Mouse (Mus musculus) liver, embryonic 16.5 days (tissue): ENCODE results near the gene Hmgb2. TPM values are rescaled to one million over a fixed set of nuclear protein-coding genes. Genes with fewer than 3 reads are reported as not detected.

Experiments used
- ATAC-seq: fragments of 200-750 bp; cut with Nextera tagmentation; 2 replicates; pipeline ENCODE4 v1.8.0; 2017; ENCODE audit warnings: low read depth, mild to moderate bottlenecking, moderate number of reproducible peaks, moderate library complexity
- H3K27ac ChIP-seq: fragments of 300-500 bp; sonication (generic); 2 replicates; pipeline ENCODE4 v1.5.1; 2014; ENCODE audit warnings: mild to moderate bottlenecking, low read length
- H3K27me3 ChIP-seq: fragments of 300-500 bp; sonication (generic); 2 replicates; pipeline ENCODE4 v1.6.1; 2014; ENCODE audit warnings: low read depth, low read length, mixed read lengths; ENCODE audit not compliant: control insufficient read depth, insufficient read depth
- H3K36me3 ChIP-seq: fragments of 300-500 bp; sonication (generic); 2 replicates; pipeline ENCODE4 v1.6.1; 2014; ENCODE audit warnings: mild to moderate bottlenecking; ENCODE audit not compliant: control insufficient read depth, insufficient read depth
- H3K4me1 ChIP-seq: fragments of 300-500 bp; sonication (generic); 2 replicates; pipeline ENCODE4 v1.6.1; 2014; ENCODE audit warnings: low read depth, low read length, mixed read lengths; ENCODE audit not compliant: control insufficient read depth
- H3K4me2 ChIP-seq: fragments of 300-500 bp; sonication (generic); 2 replicates; pipeline ENCODE4 v1.6.1; 2014; ENCODE audit warnings: low read depth, low read length, mixed read lengths
- H3K4me3 ChIP-seq: fragments of 300-500 bp; sonication (generic); 2 replicates; pipeline ENCODE4 v1.5.1; 2014; ENCODE audit warnings: low read depth, mild to moderate bottlenecking, low read length
- H3K9ac ChIP-seq: fragments of 300-500 bp; sonication (generic); 2 replicates; pipeline ENCODE4 v1.6.1; 2014; ENCODE audit warnings: low read depth, low read length
- H3K9me3 ChIP-seq: fragments of 300-500 bp; sonication (generic); replicated peaks from 2 replicates; pipeline ENCODE4 v1.6.1; 2016; ENCODE audit warnings: low read length; ENCODE audit not compliant: control insufficient read depth
- WGBS: fragments of 180-500 bp; shearing (Covaris S2); extraction: QIAGEN DNeasy Blood & Tissue Kit; methylation state at CpG from one replicate; pipeline ENCODE4 v1.1.7; 2014; ENCODE audit not compliant: insufficient replicate concordance; 5-methylcytosine and 5-hydroxymethylcytosine counted together
- polyA plus RNA-seq: library from polyadenylated mRNA; unstranded; fragments of >200 nt; fragmentation: Nextera tagmentation; extraction: Ambion mirVana; gene quantifications from 2 replicates; pipeline ENCODE4 v1.2.1, GENCODE M21; 2015

Hmgb2 gene
- polyA plus RNA-seq, 1 experiment from 2014 or later, result 226 TPM

- Histone ChIP-seq H3K4me1 (no peaks in the 10 kb centered on the region), H3K36me3 (no peaks in the 10 kb centered on the region; the same call in 1 of the 2 replicates), H3K9me3 (no peaks in the 10 kb centered on the region), H3K27me3 (no peaks in the 10 kb centered on the region), H3K4me2 (no peak overlapping the region), H3K27ac (no peak overlapping the region), H3K9ac (no peak overlapping the region), H3K4me3 (no peak overlapping the region)
- no peak for ATAC-seq
- WGBS, result 75% methylated on average over 7 of the region's 7 CpGs
These were observed 26.9 kb downstream of the Hmgb2 start for GRCm38 (mm10) chr8:57538601-57539000.

DNA sequence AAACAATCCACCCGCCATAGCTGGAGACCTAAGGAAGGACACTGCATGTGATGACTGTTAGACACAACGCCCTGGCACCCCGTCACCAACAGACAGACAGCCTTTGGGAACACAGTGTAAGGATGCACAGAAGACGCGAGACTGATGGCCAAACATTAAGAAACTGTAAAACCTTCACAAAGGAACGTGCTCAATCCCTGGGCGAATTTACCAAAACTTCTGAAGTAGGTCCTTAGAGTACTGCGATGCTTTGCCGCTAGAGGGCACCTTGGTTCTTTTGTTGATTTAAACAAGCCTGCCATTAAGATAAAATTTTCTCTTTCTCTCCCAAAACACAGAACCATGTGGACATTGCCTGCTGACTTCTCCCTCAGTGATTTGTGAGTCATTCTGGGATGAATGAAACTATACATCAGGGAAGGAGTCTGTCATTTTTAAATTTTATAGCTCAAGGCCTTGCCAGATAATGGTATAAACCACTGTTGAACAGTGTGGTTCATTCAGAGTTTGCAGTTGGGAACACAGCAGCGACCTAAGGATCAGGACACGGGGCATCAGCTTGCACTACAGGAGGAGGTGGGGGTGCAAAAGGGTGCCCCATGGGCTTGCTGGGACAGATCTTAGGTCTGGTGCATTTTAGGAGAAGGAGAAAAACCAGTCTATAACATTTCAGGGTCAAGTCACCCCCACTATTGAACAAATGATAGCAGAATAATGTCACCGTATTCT is 28.6 kb downstream of the Hmgb2 start:
- 41% methylated on average over 12 of the region's 12 CpGs for WGBS
- ATAC-seq, result no peak
- Histone ChIP-seq H3K9ac (no peak overlapping the region), H3K27ac (no peak overlapping the region), H3K27me3 (no peaks in the 10 kb centered on the region), H3K36me3 (no peaks in the 10 kb centered on the region; the same call in 1 of the 2 replicates), H3K4me3 (no peak overlapping the region), H3K4me1 (no peaks in the 10 kb centered on the region), H3K4me2 (no peak overlapping the region), H3K9me3 (no peaks in the 10 kb centered on the region)

- H3K9ac ChIP-seq, result no peak overlapping the region
- H3K4me2 ChIP-seq, result no peak overlapping the region
- H3K36me3 ChIP-seq, result no peaks in the 10 kb centered on the region; the same call in 1 of the 2 replicates
- ATAC-seq, result no peak
- 82% methylated on average over 11 of the region's 11 CpGs for WGBS
- H3K4me3 ChIP-seq, result no peak overlapping the region
- no peaks in the 10 kb centered on the region for H3K4me1 ChIP-seq
- no peaks in the 10 kb centered on the region for H3K9me3 ChIP-seq
- H3K27ac ChIP-seq, result no peak overlapping the region
- no peaks in the 10 kb centered on the region for H3K27me3 ChIP-seq
These were observed 29.2 kb downstream of the Hmgb2 start for GRCm38 (mm10) chr8:57540951-57541350.

GRCm38 (mm10) chr8:57541405-57541804 is 29.7 kb downstream of the Hmgb2 start:
- Histone ChIP-seq H3K9ac (no peak overlapping the region), H3K4me3 (no peak overlapping the region), H3K27me3 (no peaks in the 10 kb centered on the region), H3K4me2 (no peak overlapping the region), H3K4me1 (no peaks in the 10 kb centered on the region), H3K36me3 (no peaks in the 10 kb centered on the region), H3K9me3 (no peaks in the 10 kb centered on the region), H3K27ac (no peak overlapping the region)
- no peak for ATAC-seq
- 66% methylated on average over 9 of the region's 9 CpGs for WGBS

DNA sequence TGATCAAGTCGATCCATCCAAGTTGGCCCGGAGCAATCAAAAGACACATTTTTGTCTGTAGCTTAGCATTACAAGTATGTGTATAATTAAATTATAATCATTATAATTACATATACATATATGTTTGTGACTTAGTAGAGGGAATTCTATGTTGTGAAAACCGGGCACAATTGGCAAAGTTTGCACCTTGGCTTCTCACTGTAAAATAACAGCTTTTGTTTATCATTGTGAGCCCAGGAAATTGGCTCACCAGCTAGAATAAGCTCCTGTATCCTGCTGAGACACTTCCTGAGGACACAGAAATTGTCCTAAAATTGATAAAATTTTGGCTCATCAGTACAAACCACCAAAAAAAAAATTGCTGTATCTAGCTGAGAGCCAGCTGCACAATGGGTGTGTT is 34.7 kb downstream of the Hmgb2 start:
- no peak overlapping the region for H3K27ac ChIP-seq
- no peak for ATAC-seq
- no peaks in the 10 kb centered on the region for H3K9me3 ChIP-seq
- H3K9ac ChIP-seq, result no peak overlapping the region
- no peaks in the 10 kb centered on the region for H3K4me1 ChIP-seq
- H3K27me3 ChIP-seq, result no peaks in the 10 kb centered on the region
- H3K4me2 ChIP-seq, result no peak overlapping the region
- H3K36me3 ChIP-seq, result no peaks in the 10 kb centered on the region
- WGBS, result 72% methylated on average over 3 of the region's 3 CpGs
- no peak overlapping the region for H3K4me3 ChIP-seq

GRCm38 (mm10) chr8:57546834-57547233 is 35.1 kb downstream of the Hmgb2 start:
- ATAC-seq, result no peak
- Histone ChIP-seq H3K27me3 (no peaks in the 10 kb centered on the region), H3K36me3 (no peaks in the 10 kb centered on the region), H3K4me3 (no peak overlapping the region), H3K9ac (no peak overlapping the region), H3K9me3 (no peaks in the 10 kb centered on the region), H3K4me2 (no peak overlapping the region), H3K27ac (no peak overlapping the region), H3K4me1 (no peaks in the 10 kb centered on the region)
- 72% methylated on average over 3 of the region's 3 CpGs for WGBS

- no peaks in the 10 kb centered on the region for H3K27me3 ChIP-seq
- WGBS, result 82% methylated on average over 12 of the region's 12 CpGs
- no peaks in the 10 kb centered on the region for H3K4me1 ChIP-seq
- no peaks in the 10 kb centered on the region for H3K36me3 ChIP-seq
- no peak overlapping the region for H3K4me3 ChIP-seq
- H3K27ac ChIP-seq, result no peak overlapping the region
- no peak overlapping the region for H3K4me2 ChIP-seq
- no peaks in the 10 kb centered on the region for H3K9me3 ChIP-seq
- H3K9ac ChIP-seq, result no peak overlapping the region
- ATAC-seq, result no peak
These were observed 35.9 kb downstream of the Hmgb2 start for GRCm38 (mm10) chr8:57547581-57547980.

DNA sequence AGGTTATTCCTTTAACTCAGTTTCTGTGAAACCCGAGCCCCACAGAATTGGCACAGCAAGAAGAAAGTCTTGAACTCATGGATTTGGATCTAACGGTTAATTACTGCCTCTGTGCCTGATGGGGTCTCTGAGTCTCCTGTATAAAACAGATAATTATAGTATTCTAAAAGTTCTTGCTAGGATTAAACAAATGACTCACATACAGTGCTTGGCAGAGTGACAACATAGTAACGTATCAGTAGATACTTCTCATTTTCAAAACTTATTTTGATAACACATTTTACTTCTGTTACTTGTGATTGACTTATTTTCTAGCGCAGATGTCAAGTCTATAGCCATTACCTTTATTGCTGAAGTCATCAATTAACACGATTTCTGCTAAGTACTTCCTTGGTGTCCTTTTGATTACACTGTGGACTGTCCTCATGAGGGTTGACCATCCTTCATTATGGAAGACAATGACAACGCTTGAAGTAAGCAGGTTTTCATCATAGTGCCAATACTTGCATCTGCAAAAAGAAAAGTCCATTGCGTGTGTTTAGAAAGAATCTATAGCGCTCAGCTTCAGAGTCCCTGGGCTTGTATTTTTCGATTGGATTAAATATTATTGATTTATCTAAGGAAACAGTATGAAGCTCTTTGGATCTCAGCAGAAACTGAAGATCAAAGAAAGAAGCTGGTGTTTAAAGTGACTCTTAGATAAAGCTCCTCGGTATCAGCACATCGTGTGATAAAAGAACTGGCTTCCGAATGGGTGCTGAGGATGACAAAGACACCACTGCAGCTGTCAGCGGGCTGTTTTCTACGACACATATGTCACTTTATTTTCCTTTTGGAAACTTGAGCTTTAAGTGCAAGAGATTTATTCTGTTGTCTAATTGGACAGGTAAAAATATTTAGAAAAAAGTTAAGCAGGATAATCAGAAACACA is 40.7 kb downstream of the Hmgb2 start:
- H3K4me1 ChIP-seq, result no peaks in the 10 kb centered on the region
- 72% methylated on average over 14 of the region's 14 CpGs for WGBS
- ATAC-seq, result no peak
- no peaks in the 10 kb centered on the region for H3K36me3 ChIP-seq
- no peak overlapping the region for H3K4me2 ChIP-seq
- H3K27ac ChIP-seq, result no peak overlapping the region
- no peaks in the 10 kb centered on the region for H3K9me3 ChIP-seq
- H3K27me3 ChIP-seq, result no peaks in the 10 kb centered on the region
- no peak overlapping the region for H3K9ac ChIP-seq
- no peak overlapping the region for H3K4me3 ChIP-seq

GRCm38 (mm10) chr8:57560926-57561325 is 49.2 kb downstream of the Hmgb2 start:
- Histone ChIP-seq H3K4me1 (no peaks in the 10 kb centered on the region), H3K9me3 (no peaks in the 10 kb centered on the region), H3K27me3 (no peaks in the 10 kb centered on the region), H3K4me3 (no peak overlapping the region), H3K27ac (no peak overlapping the region), H3K9ac (no peak overlapping the region), H3K36me3 (no peaks in the 10 kb centered on the region), H3K4me2 (no peak overlapping the region)
- ATAC-seq, result no peak
- WGBS, result 80% methylated on average over 9 of the region's 9 CpGs
